Mouse (Mus musculus): ENCODE results near the gene Exoc4.

The Exoc4 gene

DNA sequence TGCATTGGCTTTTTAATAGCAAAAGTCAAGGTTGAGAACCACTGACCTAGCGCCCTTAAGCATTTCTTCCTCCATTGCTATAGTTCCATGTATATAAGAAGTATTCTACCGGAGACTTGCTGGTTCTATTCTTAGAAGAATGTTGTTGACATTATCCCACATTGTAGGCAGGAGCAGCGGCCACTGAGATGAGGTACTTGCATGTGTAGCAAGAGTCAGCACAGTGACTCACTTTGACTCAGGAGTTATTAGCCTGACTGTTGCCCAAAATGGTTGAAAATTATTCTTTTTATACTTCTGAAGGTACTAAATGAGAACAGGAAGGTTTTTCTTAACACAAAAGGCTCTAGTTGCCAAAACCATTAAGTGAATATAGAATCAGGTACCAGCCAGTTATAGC, 620.4 kb downstream of the Exoc4 start:
- no peak for DNase-seq (ENCODE audit: low spot score in 2 of 2)

DNA sequence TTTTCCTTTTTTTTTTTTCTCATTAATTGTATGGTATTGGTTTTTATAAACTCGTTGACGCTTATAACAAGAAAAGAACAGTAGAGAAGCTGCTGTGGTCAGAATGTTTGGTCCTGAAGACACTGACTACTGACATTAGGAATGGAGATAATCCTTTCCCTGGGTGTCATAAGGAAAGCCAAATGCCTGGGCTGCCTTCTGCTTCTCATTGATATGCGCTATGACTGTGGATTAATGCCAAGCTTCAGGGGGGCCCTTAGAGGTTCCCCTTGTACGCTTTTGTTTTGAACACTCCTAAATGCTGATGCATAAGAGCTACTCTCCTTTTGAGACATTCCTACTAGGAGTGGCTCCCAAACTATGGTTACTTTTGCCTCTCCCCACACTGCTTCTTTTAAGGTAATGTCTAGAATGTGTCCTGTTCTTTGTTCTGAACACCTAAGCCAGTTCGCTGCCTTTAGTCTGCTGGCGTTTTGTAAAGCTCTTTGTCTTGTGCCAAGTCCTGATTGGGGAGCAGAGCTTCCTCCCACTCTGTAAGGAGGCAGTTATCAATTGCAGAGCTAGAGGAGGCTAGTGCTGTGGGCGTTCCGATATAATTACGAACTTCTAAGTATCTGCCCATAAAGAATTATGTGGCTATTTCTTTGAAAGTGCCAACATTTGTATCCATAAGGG, 621.7 kb downstream of the Exoc4 start:
- no peak for DNase-seq (ENCODE audit: low spot score in 2 of 2)

GRCm38 (mm10) chr6:33871286-33871685, 622.4 kb downstream of the Exoc4 start:
- DNase-seq (ENCODE audit: low spot score in 2 of 2), result no peak

DNA sequence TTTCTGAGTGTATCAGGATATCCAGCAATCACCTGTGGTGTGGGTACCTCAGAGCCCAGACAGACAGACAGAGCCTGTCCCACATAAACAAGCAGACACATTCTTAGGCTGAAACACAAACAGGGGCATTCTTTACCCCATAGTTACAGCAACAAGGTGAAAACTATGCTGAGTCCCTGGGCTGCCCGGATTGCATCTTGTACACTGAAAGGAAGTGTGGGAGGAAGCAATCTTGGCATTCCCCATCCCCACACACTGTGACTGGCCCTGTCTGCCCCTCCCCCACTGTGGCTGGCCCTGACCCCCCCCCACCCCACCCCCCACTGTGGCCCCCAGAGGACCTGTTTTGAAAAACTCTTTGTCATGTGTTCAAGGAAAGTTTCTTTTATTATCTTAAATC, 623.3 kb downstream of the Exoc4 start:
- DNase-seq (ENCODE audit: low spot score in 2 of 2), result no peak

DNA sequence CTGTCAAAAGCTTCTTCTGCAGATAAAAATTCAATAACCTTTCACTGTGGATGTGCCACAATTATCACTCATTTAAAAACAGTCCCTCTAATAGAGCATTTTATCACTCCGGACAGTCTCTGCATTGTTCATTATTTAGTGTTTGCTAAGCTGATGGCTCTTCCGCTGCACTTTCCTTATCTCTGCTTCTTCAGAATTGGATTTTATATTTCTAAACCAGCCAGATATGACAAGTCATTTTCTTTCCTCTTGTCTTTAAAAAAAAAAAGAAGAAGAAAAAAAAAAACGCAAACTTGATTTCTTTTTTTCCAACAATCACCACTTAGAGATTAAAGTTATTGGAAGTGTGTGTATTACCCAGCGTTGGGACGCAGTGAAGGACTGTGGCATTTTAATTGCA, 624.1 kb downstream of the Exoc4 start:
- DNase-seq (ENCODE audit: low spot score in 2 of 2), result no peak

DNA sequence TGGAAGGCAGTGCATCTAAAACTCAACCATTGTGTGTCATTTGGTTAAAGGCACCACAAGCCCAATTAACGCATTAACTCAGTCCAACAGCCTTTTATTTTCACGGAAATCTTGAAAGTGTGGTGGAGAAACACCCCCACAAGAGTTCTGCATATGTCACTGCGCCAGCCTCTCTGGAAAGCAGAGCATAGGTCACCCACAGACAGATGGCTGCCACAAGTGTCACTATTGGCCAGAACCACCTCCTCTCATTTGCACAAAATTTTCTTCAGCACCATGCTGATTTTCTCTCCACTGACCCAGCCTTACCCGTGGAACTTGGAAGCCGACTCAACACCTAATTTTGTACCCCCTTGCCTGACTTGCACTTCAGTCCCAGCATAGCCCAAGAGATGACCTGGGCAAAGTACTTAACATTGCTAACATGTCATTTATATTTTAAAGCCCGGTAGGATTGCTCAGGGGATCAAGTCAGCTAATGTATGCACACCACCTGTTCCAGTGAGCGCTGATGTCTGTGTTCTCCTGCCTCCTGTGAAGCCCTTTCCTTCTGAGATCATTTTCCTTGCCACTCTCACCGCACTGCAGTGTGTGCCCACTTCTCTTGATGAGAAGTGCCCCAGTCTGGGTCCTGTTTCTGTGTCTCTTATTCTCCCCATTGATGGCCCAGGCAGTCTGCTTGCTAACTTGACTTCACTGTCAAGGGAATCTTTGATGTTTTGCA, 625.6 kb downstream of the Exoc4 start:
- no peak for DNase-seq (ENCODE audit: low spot score in 2 of 2)

DNA sequence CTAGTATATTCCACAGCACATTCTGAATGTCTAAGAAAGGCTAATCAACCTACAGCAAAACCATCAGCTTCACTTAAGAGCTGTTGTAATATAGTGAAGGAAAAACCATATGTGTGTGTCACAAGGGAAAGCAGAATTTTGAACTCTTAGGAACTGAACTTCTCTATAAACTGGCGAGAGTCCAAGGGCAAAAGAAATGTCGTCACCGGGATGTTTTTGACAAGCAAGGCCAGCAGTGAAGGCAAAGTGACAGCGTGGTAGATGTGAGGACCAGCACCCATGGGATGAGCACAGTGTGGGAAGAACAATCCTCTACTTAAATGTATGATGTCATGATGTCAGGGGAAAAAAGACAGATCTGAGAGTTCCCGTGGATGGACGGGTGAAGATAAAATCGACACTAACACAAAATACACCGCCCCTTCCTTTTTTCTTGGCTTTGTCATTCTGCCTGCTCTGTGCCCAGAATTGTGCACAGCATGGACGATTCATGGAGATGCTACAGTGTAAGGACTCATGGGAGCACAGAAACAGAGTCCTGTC, 635.3 kb downstream of the Exoc4 start:
- DNase-seq (ENCODE audit: low spot score in 2 of 2), result no peak

- DNase-seq (ENCODE audit: low spot score in 2 of 2), result no peak
These were observed 638.1 kb downstream of the Exoc4 start for GRCm38 (mm10) chr6:33886941-33887340.

GRCm38 (mm10) chr6:33890926-33891325, 642.0 kb downstream of the Exoc4 start:
- DNase-seq (ENCODE audit: low spot score in 2 of 2), result no peak

GRCm38 (mm10) chr6:33892142-33892541, 643.3 kb downstream of the Exoc4 start:
- no peak for DNase-seq (ENCODE audit: low spot score in 2 of 2)

GRCm38 (mm10) chr6:33899973-33900372, 651.1 kb downstream of the Exoc4 start:
- DNase-seq (ENCODE audit: low spot score in 2 of 2), result no peak

DNA sequence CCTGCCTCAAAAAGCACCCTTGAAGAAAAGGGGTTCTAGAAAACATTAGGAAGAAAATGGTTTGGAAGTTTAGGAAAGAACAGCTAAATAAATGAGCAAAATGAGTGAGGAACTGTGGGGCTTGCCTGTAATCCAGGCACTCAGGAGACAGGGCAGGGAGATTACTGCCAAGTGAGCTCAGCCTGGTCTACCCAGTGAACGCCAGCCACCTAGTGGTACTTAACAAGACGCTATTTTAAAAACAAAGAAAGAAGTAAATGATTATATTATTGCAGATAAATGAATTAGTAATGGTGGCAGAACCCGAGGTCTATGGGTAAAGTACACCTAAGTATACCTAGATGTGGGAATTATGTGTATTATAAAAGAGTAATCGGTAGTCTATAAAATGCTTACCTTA, 651.7 kb downstream of the Exoc4 start:
- DNase-seq (ENCODE audit: low spot score in 2 of 2), result no peak

DNA sequence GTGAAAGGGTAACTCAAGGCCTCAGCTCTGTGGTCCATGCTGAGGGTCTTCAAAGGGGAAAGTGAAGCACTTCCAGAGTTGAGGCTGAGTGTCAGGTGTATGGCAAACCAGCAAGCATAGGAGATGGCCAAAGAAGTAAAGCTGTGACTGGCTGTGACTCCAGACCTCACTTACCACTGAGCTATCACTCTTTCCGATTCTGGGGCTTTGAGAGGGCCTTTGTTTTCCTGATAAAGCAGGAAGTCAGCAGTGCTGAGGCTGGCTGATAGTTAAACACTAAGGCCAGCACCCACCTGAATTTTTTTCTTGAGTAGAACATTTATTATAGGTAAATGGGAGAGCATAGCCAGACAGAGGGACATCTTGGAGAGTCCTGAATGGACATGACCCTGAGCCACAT, 656.2 kb downstream of the Exoc4 start:
- DNase-seq (ENCODE audit: low spot score in 2 of 2), result no peak

- DNase-seq (ENCODE audit: low spot score in 2 of 2), result no peak
These were observed 661.8 kb downstream of the Exoc4 start for GRCm38 (mm10) chr6:33910671-33911070.

- DNase-seq (ENCODE audit: low spot score in 2 of 2), result no peak
These were observed 664.2 kb downstream of the Exoc4 start for GRCm38 (mm10) chr6:33913072-33913471.

- no peak for DNase-seq (ENCODE audit: low spot score in 2 of 2)
These were observed 664.6 kb downstream of the Exoc4 start for GRCm38 (mm10) chr6:33913486-33913885.

DNA sequence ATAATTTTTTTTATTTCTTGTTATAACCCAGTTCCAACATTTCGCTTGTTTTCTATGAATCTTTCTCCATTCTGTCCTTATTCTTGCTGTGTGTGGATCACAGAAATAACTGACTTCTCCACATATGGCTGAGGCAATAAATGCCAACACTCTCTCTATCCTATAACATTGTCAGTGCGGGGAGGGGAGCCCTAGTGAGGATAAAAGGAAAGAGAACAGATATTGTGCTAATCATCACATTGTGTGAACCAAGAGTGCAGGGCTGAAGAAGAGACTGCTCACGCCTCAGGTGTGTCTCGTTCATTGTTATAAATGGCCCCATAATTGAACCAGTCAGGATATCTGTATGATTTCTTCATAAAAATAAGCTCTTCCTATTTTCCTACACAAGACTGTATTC, 665.1 kb downstream of the Exoc4 start:
- DNase-seq (ENCODE audit: low spot score in 2 of 2), result no peak

DNA sequence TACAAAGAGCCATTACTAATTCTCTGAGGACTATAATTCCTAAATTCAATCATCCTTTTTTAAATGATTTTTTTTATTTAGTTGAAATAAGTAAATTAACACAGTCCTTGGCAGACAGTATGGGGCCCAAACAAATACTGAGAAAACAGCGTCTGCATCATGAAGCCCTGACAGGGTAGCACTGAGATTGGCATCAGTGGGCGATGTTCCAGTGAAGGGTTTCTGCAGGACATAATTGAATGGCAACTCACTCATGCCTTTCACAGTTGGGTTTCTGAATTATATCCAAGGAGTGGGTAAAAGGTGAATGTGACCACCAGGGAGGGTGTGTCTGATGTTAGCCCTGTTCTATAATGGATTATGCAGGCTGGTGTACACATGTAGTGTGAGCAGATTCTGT, 674.7 kb downstream of the Exoc4 start:
- no peak for DNase-seq (ENCODE audit: low spot score in 2 of 2)

DNA sequence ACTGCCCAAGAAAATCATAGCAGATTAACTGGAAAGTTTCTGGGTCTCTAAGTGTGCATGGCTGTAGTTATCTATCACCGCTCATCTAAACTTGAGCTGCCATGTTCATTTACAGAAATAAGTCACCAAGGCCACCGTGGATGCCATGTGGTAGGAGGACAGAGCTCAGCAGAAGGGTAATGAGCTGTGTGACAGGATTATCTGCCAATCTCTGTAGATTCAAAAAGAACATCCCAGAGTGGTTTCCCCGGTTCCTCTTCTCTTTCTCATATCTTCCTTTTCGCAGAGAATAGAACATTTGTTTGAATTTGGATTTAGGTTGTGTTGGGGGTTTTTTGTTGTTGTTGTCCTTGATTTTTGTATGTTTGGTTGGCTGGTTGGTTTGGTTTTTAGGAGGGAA, 676.0 kb downstream of the Exoc4 start:
- DNase-seq (ENCODE audit: low spot score in 2 of 2), result no peak

GRCm38 (mm10) chr6:33929342-33930086, 680.6 kb downstream of the Exoc4 start:
- peak; percentile 60 to 79 for DNase-seq (ENCODE audit: low spot score in 2 of 2)

- no peak for DNase-seq (ENCODE audit: low spot score in 2 of 2)
These were observed 681.4 kb downstream of the Exoc4 start for GRCm38 (mm10) chr6:33930087-33930945.

DNA sequence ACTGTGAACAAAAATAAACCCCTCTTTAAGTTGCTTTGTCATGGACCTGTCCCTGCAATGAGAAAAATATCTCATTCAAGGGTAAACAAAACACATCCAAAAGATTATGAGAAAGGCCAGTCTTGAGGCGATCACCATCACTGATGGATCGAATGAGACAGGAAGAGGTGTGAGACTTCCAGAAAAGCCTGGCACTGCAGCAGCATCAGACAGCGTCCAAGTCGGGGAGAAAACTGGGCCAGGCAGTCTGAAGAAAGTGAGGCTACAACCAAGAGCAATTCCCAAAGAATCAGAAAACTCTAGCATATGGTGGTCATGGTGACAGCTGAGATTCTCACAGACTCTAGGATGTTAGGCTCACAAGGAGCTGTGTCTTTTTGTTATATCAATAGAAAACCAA, 689.0 kb downstream of the Exoc4 start:
- no peak for DNase-seq (ENCODE audit: low spot score in 2 of 2)

All from frontal cortex, postnatal 14 days (tissue).